Mouse (Mus musculus) stomach, postnatal 0 days (tissue): ENCODE measurements around the gene Magi3. TPM values are rescaled to one million over a fixed set of nuclear protein-coding genes. Genes with fewer than 3 reads are reported as not detected.

Experiments
- ATAC-seq: fragments of 200-750 bp; cut with Nextera tagmentation; 2 replicates; pipeline ENCODE4 v1.8.0; 2017; ENCODE audit not compliant: low FRiP score, low TSS enrichment
- DNase-seq: peaks from one replicate; pipeline ENCODE4 v3.0.0-alpha.2; 2016; ENCODE audit warnings: low spot score
- H3K27ac ChIP-seq: fragments of 300-500 bp; sonication (generic); replicated peaks from 2 replicates; pipeline ENCODE4 v1.5.1; 2014; ENCODE audit warnings: mild to moderate bottlenecking, control low read depth
- H3K27me3 ChIP-seq: fragments of 300-500 bp; sonication (generic); 2 replicates; pipeline ENCODE4 v1.6.1; 2014; ENCODE audit warnings: low read length; ENCODE audit not compliant: control insufficient read depth, insufficient read depth
- H3K36me3 ChIP-seq: fragments of 300-500 bp; sonication (generic); 2 replicates; pipeline ENCODE4 v1.6.1; 2014; ENCODE audit warnings: low read length, mixed read lengths; ENCODE audit not compliant: control insufficient read depth, insufficient read depth
- H3K4me1 ChIP-seq: fragments of 300-500 bp; sonication (generic); replicated peaks from 2 replicates; pipeline ENCODE4 v1.6.1; 2014; ENCODE audit warnings: antibody characterized with exemption; ENCODE audit not compliant: control insufficient read depth, insufficient read depth
- H3K4me2 ChIP-seq: fragments of 300-500 bp; sonication (generic); replicated peaks from 2 replicates; pipeline ENCODE4 v1.6.1; 2014; ENCODE audit warnings: low read depth, mild to moderate bottlenecking, control low read depth, moderate library complexity
- H3K4me3 ChIP-seq: fragments of 300-500 bp; sonication (generic); 2 replicates; pipeline ENCODE4 v1.5.1; 2014; ENCODE audit warnings: low read depth, low read length, control low read depth
- H3K9ac ChIP-seq: fragments of 300-500 bp; sonication (generic); 2 replicates; pipeline ENCODE4 v1.6.1; 2014; ENCODE audit warnings: mild to moderate bottlenecking, low read length, control low read depth, mixed read lengths
- H3K9me3 ChIP-seq: fragments of 300-500 bp; sonication (generic); 2 replicates; pipeline ENCODE4 v1.6.1; 2016; ENCODE audit warnings: low read length; ENCODE audit not compliant: control insufficient read depth
- CTCF ChIP-seq: IDR thresholded peaks from 2 replicates; pipeline ENCODE4 v1.5.1; 2016; ENCODE audit warnings: antibody characterized with exemption, low read depth, mild to moderate bottlenecking, moderate library complexity
- EP300 ChIP-seq: optimal IDR thresholded peaks from 2 replicates; pipeline ENCODE3; 2016; ENCODE audit warnings: antibody characterized with exemption
- WGBS: fragments of 180-500 bp; shearing (Covaris S2); extraction: QIAGEN DNeasy Blood & Tissue Kit; methylation state at CpG from one replicate; pipeline ENCODE4 v1.1.7; 2014; 5-methylcytosine and 5-hydroxymethylcytosine counted together
- polyA plus RNA-seq: library from polyadenylated mRNA; unstranded; fragments of >200 nt; fragmentation: Nextera tagmentation; extraction: Ambion mirVana; gene quantifications from 2 replicates; pipeline ENCODE4 v1.2.1, GENCODE M21; 2015

Magi3 gene
- polyA plus RNA-seq, 1 experiment from 2014 or later, result 3.4 TPM

DNA sequence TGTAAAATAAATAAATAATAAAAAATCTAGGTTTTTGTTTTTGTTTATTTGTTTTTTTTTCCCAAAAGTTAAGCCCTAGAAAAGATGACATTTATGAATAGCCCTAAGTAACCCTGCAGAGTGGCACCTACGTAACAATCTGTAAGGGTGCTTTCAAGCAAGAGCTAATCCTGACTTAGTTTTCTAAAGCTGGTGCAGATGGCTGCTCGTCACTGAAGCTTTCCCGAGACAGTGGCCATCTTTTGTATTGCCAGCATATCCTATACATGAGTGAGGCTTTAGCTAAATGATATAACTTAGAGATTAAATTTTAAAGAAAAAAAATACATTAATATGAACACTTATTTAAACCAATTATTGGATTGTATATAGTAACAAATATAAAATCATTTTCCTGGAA is 202.2 kb downstream of the Magi3 start:
- no peaks in the 10 kb centered on the region for H3K4me1 ChIP-seq
- DNase-seq, result no peak
- no peaks in the 10 kb centered on the region for H3K9me3 ChIP-seq
- no peak overlapping the region for H3K9ac ChIP-seq
- 92% methylated on average over 3 of the region's 3 CpGs for WGBS
- no peak overlapping the region for H3K27ac ChIP-seq
- no peaks in the 10 kb centered on the region for H3K27me3 ChIP-seq
- no peak overlapping the region for H3K4me2 ChIP-seq
- H3K4me3 ChIP-seq, result no peak overlapping the region
- TF ChIP-seq CTCF (no peak), EP300 (no peak)
- ATAC-seq, result no peak
- peaks cover 15% of the 10 kb centered on the region; the same call in 1 of the 2 replicates for H3K36me3 ChIP-seq

DNA sequence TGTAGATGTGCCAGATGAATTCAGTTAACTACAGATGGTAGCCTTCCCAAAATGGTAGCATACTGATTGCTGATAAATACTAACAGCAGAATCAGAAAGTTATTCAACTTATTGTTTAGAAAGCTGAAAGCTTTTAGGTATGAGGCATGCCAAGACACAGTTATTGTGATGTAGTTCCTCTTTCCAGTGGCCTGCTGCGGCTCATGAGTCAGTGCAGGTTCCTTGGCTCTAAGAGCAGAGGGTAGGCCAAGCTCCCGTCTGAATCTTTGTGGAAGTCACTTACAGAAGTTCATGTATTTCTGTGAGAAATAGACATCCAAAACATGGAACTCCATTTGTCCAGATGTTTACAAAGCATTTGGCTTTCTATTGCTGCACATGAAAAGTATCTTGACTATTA is 208.2 kb downstream of the Magi3 start:
- TF ChIP-seq EP300 (no peak), CTCF (no peak)
- 83% methylated on average over 2 of the region's 2 CpGs for WGBS
- H3K9ac ChIP-seq, result no peak overlapping the region

DNA sequence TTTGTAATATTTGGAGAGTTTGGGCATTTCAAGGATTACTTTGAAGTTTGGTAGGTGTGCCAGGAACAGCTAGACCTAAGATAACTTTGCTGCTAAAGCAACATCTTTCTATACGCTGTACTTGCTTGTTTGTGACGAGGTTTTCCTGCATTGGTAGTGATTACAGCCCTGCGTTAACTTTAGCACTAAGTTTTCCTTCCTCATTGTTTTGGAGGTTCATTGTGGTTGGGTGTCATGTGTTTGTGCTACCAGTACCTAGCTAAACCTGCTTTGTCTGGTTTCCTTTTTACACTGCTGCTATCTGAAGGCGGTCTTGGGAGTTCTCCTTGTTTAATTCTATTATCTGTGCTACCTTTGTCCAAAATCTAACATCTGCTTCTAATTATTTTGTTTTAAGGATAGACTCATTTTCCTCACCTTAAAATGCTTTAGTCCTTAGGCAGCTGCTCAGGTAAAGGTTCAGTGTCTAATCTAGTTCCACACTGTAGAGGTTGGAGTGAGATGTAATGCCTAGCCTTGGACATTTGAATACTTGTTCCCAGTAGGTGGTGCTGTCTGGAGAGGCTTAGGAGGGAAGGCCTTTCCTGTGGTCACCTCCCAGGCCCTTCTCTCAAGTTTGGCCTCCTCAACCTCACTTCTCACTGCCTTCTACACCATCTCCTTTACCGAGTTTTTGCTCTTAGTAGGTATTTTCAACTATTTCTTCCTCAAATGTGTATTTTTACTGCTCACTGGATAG is 210.1 kb downstream of the Magi3 start:
- no peak for DNase-seq
- Histone ChIP-seq H3K4me3 (no peak overlapping the region), H3K36me3 (peaks cover 8% of the 10 kb centered on the region), H3K4me1 (no peaks in the 10 kb centered on the region), H3K9me3 (no peaks in the 10 kb centered on the region), H3K27me3 (no peaks in the 10 kb centered on the region), H3K9ac (no peak overlapping the region), H3K4me2 (no peak overlapping the region), H3K27ac (no peak overlapping the region)
- 85% methylated on average over 5 of the region's 5 CpGs for WGBS
- TF ChIP-seq CTCF (peak; percentile 46), EP300 (no peak)
- ATAC-seq, result no peak

More for the DNA sequence above, 208.2 kb downstream of the Magi3 start:
- no peaks in the 10 kb centered on the region for H3K4me1 ChIP-seq
- H3K4me2 ChIP-seq, result no peak overlapping the region
- H3K4me3 ChIP-seq, result no peak overlapping the region
- no peaks in the 10 kb centered on the region for H3K9me3 ChIP-seq
- H3K36me3 ChIP-seq, result peaks cover 13% of the 10 kb centered on the region
- no peak for DNase-seq
- no peaks in the 10 kb centered on the region for H3K27me3 ChIP-seq
- ATAC-seq, result no peak
- H3K27ac ChIP-seq, result no peak overlapping the region

DNA sequence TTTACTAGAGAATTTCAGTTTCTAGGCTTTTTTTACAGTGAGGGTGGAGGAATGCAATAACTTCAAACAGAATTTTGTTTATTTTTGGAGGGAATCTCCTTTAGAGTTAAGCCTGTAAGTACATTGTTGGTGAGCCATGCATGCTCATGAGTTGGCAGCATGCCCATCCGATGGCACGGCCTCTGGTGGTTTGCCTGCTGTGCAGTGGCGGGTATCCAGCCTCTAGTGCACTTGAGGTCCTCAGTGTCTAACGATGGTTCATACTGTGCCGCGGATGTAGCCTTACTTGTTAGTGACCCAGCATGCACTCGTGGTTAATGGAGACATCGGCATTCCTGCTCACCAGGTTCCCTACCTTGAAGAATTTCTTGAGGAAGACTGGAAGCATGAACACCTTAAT is 212.7 kb downstream of the Magi3 start:
- H3K4me2 ChIP-seq, result no peak overlapping the region
- no peaks in the 10 kb centered on the region for H3K27me3 ChIP-seq
- 81% methylated on average over 8 of the region's 8 CpGs for WGBS
- no peak overlapping the region for H3K9ac ChIP-seq
- TF ChIP-seq EP300 (no peak), CTCF (no peak)
- no peak for ATAC-seq
- peaks cover 17% of the 10 kb centered on the region for H3K36me3 ChIP-seq
- DNase-seq, result no peak
- no peaks in the 10 kb centered on the region for H3K4me1 ChIP-seq
- H3K4me3 ChIP-seq, result no peak overlapping the region
- no peaks in the 10 kb centered on the region for H3K9me3 ChIP-seq
- H3K27ac ChIP-seq, result no peak overlapping the region

- peaks cover 17% of the 10 kb centered on the region for H3K36me3 ChIP-seq
- 84% methylated on average over 8 of the region's 8 CpGs for WGBS
Observed at GRCm38 (mm10) chr3:104006896-104007466, 213.2 kb downstream of the Magi3 start.

GRCm38 (mm10) chr3:103998724-103999123 is 221.4 kb downstream of the Magi3 start:
- H3K27ac ChIP-seq, result no peak overlapping the region

More at GRCm38 (mm10) chr3:104006896-104007466, 213.2 kb downstream of the Magi3 start:
- Histone ChIP-seq H3K27me3 (no peaks in the 10 kb centered on the region), H3K4me1 (no peaks in the 10 kb centered on the region), H3K4me3 (no peak overlapping the region), H3K9me3 (no peaks in the 10 kb centered on the region), H3K4me2 (no peak overlapping the region), H3K9ac (no peak overlapping the region), H3K27ac (no peak overlapping the region)
- ATAC-seq, result no peak
- DNase-seq, result no peak
- no peak for TF ChIP-seq EP300
- TF ChIP-seq CTCF, result no peak

More at GRCm38 (mm10) chr3:103998724-103999123, 221.4 kb downstream of the Magi3 start:
- peaks cover 6% of the 10 kb centered on the region; the same call in 1 of the 2 replicates for H3K36me3 ChIP-seq
- no peaks in the 10 kb centered on the region for H3K4me1 ChIP-seq
- ATAC-seq (no peak), DNase-seq (no peak)
- no peaks in the 10 kb centered on the region for H3K27me3 ChIP-seq
- no peak overlapping the region for H3K4me2 ChIP-seq
- H3K9me3 ChIP-seq, result no peaks in the 10 kb centered on the region
- TF ChIP-seq CTCF (no peak), EP300 (no peak)
- H3K9ac ChIP-seq, result no peak overlapping the region
- no peak overlapping the region for H3K4me3 ChIP-seq
- 93% methylated on average over 4 of the region's 4 CpGs for WGBS
